Mouse (Mus musculus) urinary bladder, adult 2 months (tissue): ENCODE measurements at regions not wholly inside any gene's neighbourhood (a gene's known extent, or its start where the extent isn't known, plus 50 kb on each side); places are given as distances from the start of the nearest gene placed in this dataset.

Source experiments
- DNase-seq: peaks from one replicate; pipeline ENCODE4 v3.0.0; 2022; ENCODE audit warnings: low spot score

GRCm38 (mm10) chr10:37220434-37220833 lies 81.7 kb upstream of the Marcks start:
- DNase-seq = no peak

GRCm38 (mm10) chr10:37219936-37220335 lies 81.2 kb upstream of the Marcks start:
- DNase-seq = no peak

GRCm38 (mm10) chr10:37219381-37219780 lies 80.7 kb upstream of the Marcks start:
- no peak for DNase-seq

GRCm38 (mm10) chr10:37214656-37215055 lies 75.9 kb upstream of the Marcks start:
- DNase-seq = no peak

- DNase-seq = no peak
These were observed 73.8 kb upstream of the Marcks start for GRCm38 (mm10) chr10:37212350-37213035.

- DNase-seq = no peak
These were observed 72.6 kb upstream of the Marcks start for GRCm38 (mm10) chr10:37211305-37211704.

- no peak for DNase-seq
These were observed 71.5 kb upstream of the Marcks start for GRCm38 (mm10) chr10:37210223-37210622.

GRCm38 (mm10) chr10:37206986-37207385 lies 68.3 kb upstream of the Marcks start:
- DNase-seq = no peak

GRCm38 (mm10) chr10:37206546-37206945 lies 67.8 kb upstream of the Marcks start:
- DNase-seq = no peak

GRCm38 (mm10) chr10:37203709-37204108 lies 65.0 kb upstream of the Marcks start:
- DNase-seq = no peak

- no peak for DNase-seq
These were observed 56.2 kb upstream of the Marcks start for GRCm38 (mm10) chr10:37194798-37195453.

GRCm38 (mm10) chr10:37194131-37194797 lies 55.5 kb upstream of the Marcks start:
- DNase-seq = no peak

- DNase-seq = no peak
These were observed 53.9 kb upstream of the Marcks start for GRCm38 (mm10) chr10:37192661-37193060.

GRCm38 (mm10) chr10:37190092-37190491 lies 51.4 kb upstream of the Marcks start:
- DNase-seq = no peak
